Mouse (Mus musculus): Measurements from ENCODE around the gene Oog4. TPM values are rescaled to one million over a fixed set of nuclear protein-coding genes. Genes with fewer than 3 reads are reported as not detected.
"Not testable (repeated sequence)": the region's sequence is repeated elsewhere in the genome, so short reads cannot be mapped to it uniquely, and the experiment has no call there.

Gene Oog4
- total RNA-seq (2021): not detected
- long read RNA-seq, experiment 1: 0 reads
- long read RNA-seq, experiment 2: 0 reads

DNA sequence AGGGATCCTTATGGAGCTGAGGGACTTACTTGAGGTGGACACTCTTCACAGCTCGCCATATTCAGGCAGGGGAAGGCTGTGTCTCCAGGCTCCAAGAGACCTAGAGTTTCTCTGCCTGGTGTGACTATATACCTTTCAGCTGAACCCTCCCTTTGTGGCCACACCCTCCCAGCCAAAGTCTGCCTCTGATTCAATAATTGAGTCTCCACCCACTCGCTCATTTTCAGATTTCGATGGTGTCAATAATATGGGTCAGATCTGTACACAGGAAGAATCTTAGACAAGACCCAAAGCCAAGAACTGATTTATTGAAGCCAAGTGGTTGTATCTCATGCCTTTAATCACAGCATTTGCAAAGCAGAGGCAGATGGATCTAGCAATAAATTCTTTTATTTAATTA, at the start of gene Oog4:
Gene Oog4 (minus strand): TSS at position 101 of the 400 bp plus-strand sequence.
- no peak for DNase-seq (ENCODE audit: low spot score in 2 of 2)
- intact Hi-C loops (cut with DNase I): no loop called here

- intact Hi-C loops (cut with DNase I); DNase-seq (ENCODE audit: low spot score in 2 of 2): not testable (repeated sequence)
These were observed 23.4 kb downstream of the Oog4 start for GRCm38 (mm10) chr4:143426770-143427169.

DNA sequence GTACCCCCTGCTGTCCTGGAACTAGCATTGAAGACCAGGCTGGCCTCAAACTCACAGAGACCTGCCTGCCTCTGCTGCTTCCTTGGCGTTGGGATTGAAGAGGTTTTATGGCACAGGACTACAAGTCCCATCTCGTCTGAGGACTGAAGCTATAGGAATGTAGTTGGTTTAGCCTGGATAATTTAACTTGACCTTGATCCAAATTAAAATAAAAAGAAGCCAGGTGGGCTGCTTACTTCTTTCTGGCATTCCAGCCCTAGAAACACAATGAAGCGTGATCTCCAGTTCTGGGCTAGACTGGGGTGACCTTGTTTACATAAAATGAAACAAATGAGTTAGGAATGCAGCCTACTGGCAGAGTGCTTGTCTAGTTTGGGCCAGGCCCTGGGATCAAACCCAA, 36.0 kb downstream of the Oog4 start:
- intact Hi-C loops (cut with DNase I): no loop called here
- DNase-seq (ENCODE audit: low spot score in 2 of 2): no peak

GRCm38 (mm10) chr4:143413621-143414020, 36.5 kb downstream of the Oog4 start:
- intact Hi-C loops (cut with DNase I): no loop called here
- no peak for DNase-seq (ENCODE audit: low spot score in 2 of 2)

GRCm38 (mm10) chr4:143412219-143413092, 37.7 kb downstream of the Oog4 start, which contains the start of gene Pramef8:
TSS of gene Pramef8 (plus strand) at chr4:143412426.
- DNase-seq (ENCODE audit: low spot score in 2 of 2): peak; percentile 90 to 95
- intact Hi-C loops (cut with DNase I): no loop called here

GRCm38 (mm10) chr4:143411566-143412218, 38.4 kb downstream of the Oog4 start:
- no peak for DNase-seq (ENCODE audit: low spot score in 2 of 2)
- intact Hi-C loops (cut with DNase I): no loop called here

- no peak for DNase-seq (ENCODE audit: low spot score in 2 of 2)
- intact Hi-C loops (cut with DNase I): no loop called here
These were observed 55.9 kb downstream of the Oog4 start, which contains the start of gene Pramel1 for GRCm38 (mm10) chr4:143394181-143394580. TSS of gene Pramel1 (plus strand) at chr4:143394428.

DNA sequence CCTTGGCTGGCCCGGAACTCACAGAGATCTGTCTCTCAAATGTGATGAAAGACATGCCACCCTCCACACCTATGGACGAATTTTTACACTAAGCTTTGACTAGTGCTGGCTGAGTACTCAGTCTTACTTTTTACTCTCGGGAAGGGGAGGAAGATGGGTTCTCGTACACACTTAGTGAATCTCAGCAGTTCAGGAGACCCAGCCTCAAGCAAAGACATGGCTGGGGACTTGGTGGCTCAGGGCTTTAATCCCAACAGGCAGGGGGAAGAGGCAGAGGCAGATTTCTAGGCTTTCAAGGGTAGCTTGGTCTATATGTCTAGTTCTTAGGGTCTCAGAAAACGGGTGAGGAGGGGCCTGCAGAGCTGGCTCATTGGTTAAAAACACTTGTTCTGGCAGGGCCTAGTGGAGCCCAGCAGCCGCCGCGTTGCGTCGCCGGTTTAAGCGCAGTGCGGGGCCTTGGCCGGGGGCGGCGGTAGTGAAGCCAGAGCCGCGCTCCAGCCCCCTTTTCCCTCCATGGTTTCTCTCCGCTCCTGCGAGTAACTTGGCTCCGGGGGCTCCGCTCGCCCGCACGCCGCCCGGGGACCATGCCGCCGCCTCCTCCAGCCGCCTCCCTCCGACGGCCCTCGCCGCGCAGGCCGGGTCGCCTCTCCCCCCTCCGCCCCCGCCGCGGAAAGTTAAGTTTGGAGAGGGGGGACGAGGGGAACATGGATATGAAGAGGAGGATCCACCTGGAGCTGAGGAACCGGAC, 61.0 kb downstream of the Oog4 start:
- DNase-seq (ENCODE audit: low spot score in 2 of 2): peak; percentile 22 to 25
- intact Hi-C loops (cut with DNase I): no loop called here

Other genes with a start within 250 kb of the Oog4 start
- 10 to 100 TPM; 31.6 to 34.6 TPM for gene Prdm2, start 237.3 kb downstream of the Oog4 start, total RNA-seq (2021)
- 10 to 100 TPM; 11.7 to 12.7 TPM for gene Pdpn, start 150.8 kb downstream of the Oog4 start, total RNA-seq (2021)
- gene Lrrc38, start 100.6 kb downstream of the Oog4 start, total RNA-seq (2021): 1 to 10 TPM; 1.5 to 1.6 TPM
- gene Pramel1, start 55.9 kb downstream of the Oog4 start, total RNA-seq (2021): under 1 TPM in 1 of 2 experiments, not detected in 1; 0.11 TPM
- 10 to 100 TPM; 10.0 to 12.1 TPM for gene Pramef8, start 37.9 kb downstream of the Oog4 start, total RNA-seq (2021)
- gene Gm13043, start 61.0 kb upstream of the Oog4 start, total RNA-seq (2021): not detected
- not detected for gene Gm13040, start 85.6 kb upstream of the Oog4 start, total RNA-seq (2021)
- gene BC080695, start 101.4 kb upstream of the Oog4 start, total RNA-seq (2021): not detected
- gene Gm13057, start 101.4 kb upstream of the Oog4 start, total RNA-seq (2021): not detected
- gene Gm13083, start 164.7 kb upstream of the Oog4 start, total RNA-seq (2021): not detected
- gene Gm13088, start 206.9 kb upstream of the Oog4 start, total RNA-seq (2021): not detected